Mouse (Mus musculus) intestine, embryonic 16.5 days (tissue): ENCODE results near the gene Ppp2r5d. TPM values are rescaled to one million over a fixed set of nuclear protein-coding genes. Genes with fewer than 3 reads are reported as not detected.

Experiments
- ATAC-seq: fragments of 200-750 bp; cut with Nextera tagmentation; 2 replicates; pipeline ENCODE4 v1.8.0; 2017; ENCODE audit warnings: moderate TSS enrichment, moderate library complexity
- H3K27ac ChIP-seq: fragments of 300-500 bp; sonication (generic); 2 replicates; pipeline ENCODE4 v1.5.1; 2014; ENCODE audit warnings: mild to moderate bottlenecking, low read length
- H3K27me3 ChIP-seq: fragments of 300-500 bp; sonication (generic); replicated peaks from 2 replicates; pipeline ENCODE4 v1.6.1; 2014; ENCODE audit warnings: low read length, control low read depth, mixed read lengths; ENCODE audit not compliant: control insufficient read depth, insufficient read depth
- H3K36me3 ChIP-seq: fragments of 300-500 bp; sonication (generic); 2 replicates; pipeline ENCODE4 v1.6.1; 2014; ENCODE audit warnings: low read length, control low read depth; ENCODE audit not compliant: control insufficient read depth, insufficient read depth
- H3K4me1 ChIP-seq: fragments of 300-500 bp; sonication (generic); 2 replicates; pipeline ENCODE4 v1.6.1; 2014; ENCODE audit warnings: low read length, control low read depth, mixed read lengths; ENCODE audit not compliant: control insufficient read depth, insufficient read depth
- H3K4me2 ChIP-seq: fragments of 300-500 bp; sonication (generic); 2 replicates; pipeline ENCODE4 v1.6.1; 2014; ENCODE audit warnings: low read depth, low read length, control low read depth
- H3K4me3 ChIP-seq: fragments of 300-500 bp; sonication (generic); 2 replicates; pipeline ENCODE4 v1.5.1; 2014; ENCODE audit warnings: mild to moderate bottlenecking, low read length
- H3K9ac ChIP-seq: fragments of 300-500 bp; sonication (generic); 2 replicates; pipeline ENCODE4 v1.6.1; 2014; ENCODE audit warnings: low read depth, low read length
- H3K9me3 ChIP-seq: fragments of 300-500 bp; sonication (generic); 2 replicates; pipeline ENCODE4 v1.6.1; 2016; ENCODE audit warnings: low read length, control low read depth; ENCODE audit not compliant: control insufficient read depth
- WGBS: fragments of 180-500 bp; shearing (Covaris S2); extraction: QIAGEN DNeasy Blood & Tissue Kit; methylation state at CpG from one replicate; pipeline ENCODE4 v1.1.7; 2014; 5-methylcytosine and 5-hydroxymethylcytosine counted together
- polyA plus RNA-seq: library from polyadenylated mRNA; unstranded; fragments of >200 nt; fragmentation: Nextera tagmentation; extraction: Ambion mirVana; gene quantifications from 2 replicates; pipeline ENCODE4 v1.2.1, GENCODE M21; 2015

Ppp2r5d gene
- polyA plus RNA-seq, 1 experiment from 2014 or later = 73.4 TPM

DNA sequence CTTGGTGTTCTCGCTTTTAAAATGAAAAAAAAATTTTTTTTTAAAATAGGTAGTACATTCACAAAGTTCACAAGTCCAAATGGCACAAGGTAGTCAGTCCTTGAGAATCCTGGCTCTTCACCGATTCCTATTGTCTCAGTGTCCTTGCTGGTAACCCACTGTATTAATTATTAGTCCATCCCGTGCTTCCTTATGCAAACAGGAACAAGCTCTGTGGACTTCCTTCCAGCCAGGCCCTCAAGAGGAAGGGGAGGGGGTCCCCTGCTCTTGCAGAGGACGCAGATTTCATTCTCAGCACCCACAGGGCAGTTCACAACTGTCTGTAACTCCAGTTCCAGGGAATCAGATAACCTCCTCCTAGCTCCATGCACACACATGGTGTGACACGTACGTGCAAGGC lies 48.9 kb downstream of the Ppp2r5d start:
- no peak overlapping the region for H3K27ac ChIP-seq

DNA sequence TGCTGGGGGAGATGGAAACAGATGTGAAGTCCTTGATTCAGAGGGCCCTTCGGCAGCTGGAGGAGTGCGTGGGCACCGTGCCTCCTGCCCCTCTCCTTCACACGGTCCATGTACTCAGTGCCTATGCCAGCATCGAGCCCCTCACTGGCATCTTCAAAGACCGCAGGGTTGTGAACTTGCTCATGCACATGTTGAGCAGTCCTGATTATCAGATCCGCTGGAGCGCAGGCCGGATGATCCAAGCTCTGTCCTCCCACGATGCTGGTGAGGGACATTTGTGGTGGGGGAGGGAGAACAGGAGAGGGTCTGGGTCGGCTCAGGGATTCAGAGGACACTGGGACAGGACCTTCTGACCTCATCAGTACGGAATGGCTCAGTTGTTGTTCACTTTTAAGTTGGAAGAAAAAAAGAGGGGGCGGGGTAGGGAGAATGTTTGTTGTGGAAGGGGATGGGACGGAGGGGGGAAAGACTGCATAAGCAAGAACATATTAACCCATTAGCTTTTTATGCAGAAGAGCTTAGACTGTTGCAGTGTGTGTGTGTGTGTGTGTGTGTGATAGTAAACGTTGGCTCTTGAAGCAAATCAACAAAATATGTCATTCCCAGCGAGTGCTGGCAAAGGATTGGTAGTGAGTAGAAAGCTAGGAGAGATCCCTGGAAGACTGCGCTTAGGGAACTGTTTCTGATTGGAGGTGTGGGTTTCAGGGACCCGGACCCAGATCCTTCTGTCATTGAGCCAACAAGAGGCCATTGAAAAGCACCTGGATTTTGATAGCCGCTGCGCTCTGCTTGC lies 53.0 kb downstream of the Ppp2r5d start:
- 68% methylated on average over 20 of the region's 20 CpGs for WGBS
- peaks cover 27% of the 10 kb centered on the region for H3K4me1 ChIP-seq
- H3K27ac ChIP-seq = peak overlapping the region; percentile 93
- H3K9ac ChIP-seq = peak overlapping the region; percentile 83
- H3K27me3 ChIP-seq = no peaks in the 10 kb centered on the region
- no peaks in the 10 kb centered on the region for H3K9me3 ChIP-seq
- peak overlapping the region; percentile 85 for H3K4me2 ChIP-seq
- peak overlapping the region; percentile 77 for H3K4me3 ChIP-seq
- H3K36me3 ChIP-seq = peaks cover 24% of the 10 kb centered on the region
- no peak for ATAC-seq

More for the DNA sequence above, 48.9 kb downstream of the Ppp2r5d start:
- no peaks in the 10 kb centered on the region for H3K9me3 ChIP-seq
- H3K4me3 ChIP-seq = no peak overlapping the region
- WGBS = 71% methylated on average over 6 of the region's 6 CpGs
- no peak overlapping the region for H3K4me2 ChIP-seq
- peaks cover 23% of the 10 kb centered on the region for H3K4me1 ChIP-seq
- H3K36me3 ChIP-seq = peaks cover 38% of the 10 kb centered on the region
- no peak for ATAC-seq
- H3K9ac ChIP-seq = no peak overlapping the region
- H3K27me3 ChIP-seq = no peaks in the 10 kb centered on the region

DNA sequence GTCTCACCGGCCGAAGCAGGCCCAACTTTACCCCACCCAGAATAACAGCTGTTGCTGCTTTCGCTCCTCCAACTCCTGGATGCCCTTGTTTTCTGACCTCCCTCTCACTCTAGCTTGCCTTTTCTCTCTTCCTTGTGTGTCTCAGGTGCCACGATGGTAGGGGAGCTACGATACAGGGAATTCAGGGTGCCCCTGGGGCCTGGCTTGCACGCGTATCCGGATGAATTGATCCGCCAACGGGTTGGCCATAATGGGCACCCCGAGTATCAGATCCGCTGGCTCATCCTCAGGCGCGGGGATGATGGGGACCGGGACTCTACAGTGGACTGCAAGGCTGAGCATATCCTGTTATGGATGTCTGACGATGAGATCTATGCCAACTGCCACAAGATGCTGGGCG lies 53.6 kb downstream of the Ppp2r5d start:
- peaks cover 24% of the 10 kb centered on the region for H3K36me3 ChIP-seq
- H3K9ac ChIP-seq = peak overlapping the region; percentile 83
- H3K4me2 ChIP-seq = peak overlapping the region; percentile 85
- peak overlapping the region; percentile 77 for H3K4me3 ChIP-seq
- H3K4me1 ChIP-seq = peaks cover 29% of the 10 kb centered on the region
- 69% methylated on average over 17 of the region's 17 CpGs for WGBS
- no peak for ATAC-seq
- no peaks in the 10 kb centered on the region for H3K9me3 ChIP-seq
- peak overlapping the region; percentile 93 for H3K27ac ChIP-seq
- no peaks in the 10 kb centered on the region for H3K27me3 ChIP-seq

DNA sequence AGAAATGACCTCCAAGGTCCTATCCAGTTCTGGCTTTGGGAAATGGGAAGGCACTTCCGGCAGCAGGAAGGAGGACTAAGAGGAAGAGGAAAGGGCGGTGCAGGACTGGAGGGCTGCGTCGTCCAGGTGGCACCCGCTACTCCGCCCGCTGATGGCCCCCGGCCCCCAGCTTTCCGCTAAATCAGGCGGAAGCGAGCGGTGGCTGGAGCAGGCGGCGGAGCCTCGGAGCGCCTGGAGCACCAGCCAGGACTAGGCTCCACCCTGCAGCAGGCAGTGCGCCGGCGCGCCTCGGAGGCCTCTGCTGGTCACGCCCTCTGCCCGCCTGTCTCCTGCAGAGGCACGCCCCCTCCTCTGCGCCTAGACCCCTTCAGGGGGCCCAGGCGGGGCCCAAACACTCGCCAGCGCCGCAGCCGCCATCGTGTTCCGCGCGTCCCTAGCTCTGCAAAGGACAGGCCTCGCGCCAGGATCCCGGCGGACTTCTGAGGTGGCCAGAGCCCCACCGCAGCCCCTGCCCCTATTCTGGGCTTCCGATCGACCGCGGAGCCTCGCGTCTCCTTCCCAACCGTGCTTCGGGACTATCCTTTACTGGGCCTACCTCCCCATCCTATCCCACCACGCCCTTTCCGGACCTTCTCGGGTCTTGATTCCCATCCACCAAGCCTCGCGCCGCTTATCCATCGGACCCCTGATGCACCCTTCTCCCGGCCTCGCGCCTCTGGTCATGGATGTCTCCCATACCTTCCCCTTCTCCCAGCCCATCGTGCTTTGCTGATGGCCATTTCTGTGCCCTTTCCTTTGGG lies 54.5 kb downstream of the Ppp2r5d start, which contains the start of gene Cul7:
Gene Cul7 (plus strand): TSS at position 106 of the 800 bp plus-strand sequence.
- under 1% methylated on average over 58 of the region's 58 CpGs for WGBS
- peak; percentile 94 for ATAC-seq
- peak within 1 kb of the TSS; percentile 93 for H3K27ac ChIP-seq

DNA sequence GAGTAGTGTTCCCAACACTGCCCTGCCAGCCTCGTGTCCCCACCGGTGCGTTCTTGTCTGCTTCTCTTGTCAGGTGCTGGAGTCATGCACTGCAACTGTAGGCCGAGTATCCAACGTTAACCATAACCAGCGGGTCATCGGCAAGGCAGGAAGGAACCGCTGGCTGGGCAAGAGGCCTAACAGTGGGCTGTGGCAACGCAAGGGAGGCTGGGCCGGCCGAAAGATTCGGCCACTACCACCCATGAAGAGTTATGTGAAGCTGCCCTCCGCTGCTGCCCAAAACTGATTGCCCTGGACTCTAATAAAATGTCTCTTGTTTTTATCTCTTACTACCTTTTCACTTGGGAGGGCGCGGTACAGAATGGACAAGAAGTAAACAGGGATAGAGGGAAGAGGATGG lies 55.1 kb downstream of the Ppp2r5d start:
- Histone ChIP-seq H3K4me3 (peak overlapping the region; percentile 77), H3K27me3 (no peaks in the 10 kb centered on the region), H3K27ac (peak overlapping the region; percentile 93), H3K4me2 (peak overlapping the region; percentile 85), H3K9ac (peak overlapping the region; percentile 83), H3K36me3 (peaks cover 17% of the 10 kb centered on the region), H3K4me1 (peaks cover 27% of the 10 kb centered on the region), H3K9me3 (no peaks in the 10 kb centered on the region)
- 30% methylated on average over 15 of the region's 15 CpGs for WGBS
- no peak for ATAC-seq

More for the DNA sequence above, 54.5 kb downstream of the Ppp2r5d start, which contains the start of gene Cul7:
- Histone ChIP-seq H3K9me3 (no peaks in the 10 kb centered on the region), H3K36me3 (peaks cover 20% of the 10 kb centered on the region), H3K27me3 (no peaks in the 10 kb centered on the region), H3K4me3 (peak within 1 kb of the TSS; percentile 77), H3K9ac (peak within 1 kb of the TSS; percentile 83), H3K4me2 (peak within 1 kb of the TSS; percentile 85), H3K4me1 (peaks cover 26% of the 10 kb centered on the region)

DNA sequence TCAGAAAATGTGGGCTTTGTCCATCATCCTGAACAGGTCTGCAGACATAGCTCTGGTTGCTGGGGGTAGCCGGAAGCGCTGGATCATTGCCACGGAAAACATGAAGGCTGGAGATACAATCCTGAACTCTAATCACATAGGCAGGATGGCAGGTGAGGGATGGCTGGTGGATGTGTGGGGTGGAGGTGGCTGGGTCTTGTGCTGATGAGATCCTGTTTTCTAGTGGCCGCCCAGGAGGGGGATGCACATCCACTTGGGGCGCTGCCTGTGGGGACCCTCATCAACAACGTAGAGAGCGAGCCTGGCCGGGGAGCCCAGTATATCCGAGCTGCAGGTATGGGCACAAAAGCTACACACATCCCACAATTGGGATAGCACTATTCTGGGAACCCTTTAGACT lies 56.5 kb downstream of the Ppp2r5d start:
- ATAC-seq = no peak
- H3K36me3 ChIP-seq = peaks cover 4% of the 10 kb centered on the region; the same call in 1 of the 2 replicates
- H3K4me1 ChIP-seq = peaks cover 28% of the 10 kb centered on the region
- H3K4me2 ChIP-seq = no peak overlapping the region
- H3K27me3 ChIP-seq = no peaks in the 10 kb centered on the region
- WGBS = 88% methylated on average over 9 of the region's 9 CpGs
- H3K27ac ChIP-seq = no peak overlapping the region
- no peak overlapping the region for H3K4me3 ChIP-seq
- no peaks in the 10 kb centered on the region for H3K9me3 ChIP-seq
- no peak overlapping the region for H3K9ac ChIP-seq

DNA sequence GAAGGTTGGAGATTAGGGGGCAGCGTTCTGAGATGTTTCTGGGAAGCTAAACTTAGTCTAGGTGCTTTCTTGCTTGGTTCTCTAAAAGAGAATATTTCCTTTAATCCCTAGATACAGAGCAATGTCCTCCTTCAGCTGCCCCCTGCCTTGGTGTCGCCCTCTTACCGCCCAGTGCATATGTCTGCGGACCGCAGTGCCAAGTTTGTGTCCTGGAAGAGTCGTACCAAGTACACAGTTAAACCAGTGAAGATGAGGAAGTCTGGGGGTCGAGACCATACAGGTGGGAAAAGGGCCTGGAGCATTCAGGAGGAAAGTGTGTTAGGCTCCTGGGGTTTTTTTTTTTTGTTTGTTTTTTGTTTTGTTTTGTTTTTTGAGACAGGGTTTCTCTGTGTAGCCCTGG lies 57.6 kb downstream of the Ppp2r5d start:
- ATAC-seq = no peak
- H3K9ac ChIP-seq = peak overlapping the region; percentile 88; the same call in 1 of the 2 replicates
- 87% methylated on average over 7 of the region's 7 CpGs for WGBS
- H3K4me2 ChIP-seq = peak overlapping the region; percentile 77
- peak overlapping the region; percentile 85 for H3K4me3 ChIP-seq
- no peaks in the 10 kb centered on the region for H3K36me3 ChIP-seq
- H3K9me3 ChIP-seq = no peaks in the 10 kb centered on the region
- no peaks in the 10 kb centered on the region for H3K27me3 ChIP-seq
- peaks cover 20% of the 10 kb centered on the region for H3K4me1 ChIP-seq
- H3K27ac ChIP-seq = no peak overlapping the region

DNA sequence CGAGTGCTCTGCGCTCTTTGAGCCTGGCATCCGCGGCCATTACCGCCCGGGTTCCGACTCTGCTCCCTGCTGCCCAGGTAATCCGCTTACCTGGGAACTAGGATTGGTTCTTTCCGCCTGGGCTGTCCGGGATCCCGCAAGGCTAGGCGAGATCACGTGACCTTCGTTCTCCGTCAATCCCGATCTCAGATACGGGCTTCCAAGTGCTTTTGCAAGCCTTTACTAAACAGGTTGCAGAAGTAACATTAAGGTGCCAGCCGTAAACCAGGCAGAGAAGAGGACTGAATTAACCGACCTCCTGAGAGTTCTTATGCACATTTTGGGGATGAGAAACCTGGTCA lies 58.6 kb downstream of the Ppp2r5d start:
- Histone ChIP-seq H3K9ac (peak overlapping the region; percentile 88), H3K4me3 (peak overlapping the region; percentile 85), H3K9me3 (no peaks in the 10 kb centered on the region), H3K36me3 (peaks cover 7% of the 10 kb centered on the region), H3K4me1 (peaks cover 11% of the 10 kb centered on the region), H3K4me2 (peak overlapping the region; percentile 77), H3K27ac (peak overlapping the region; percentile 84), H3K27me3 (no peaks in the 10 kb centered on the region)
- WGBS = under 1% methylated on average over 19 of the region's 19 CpGs
- peak; percentile 10 for ATAC-seq

DNA sequence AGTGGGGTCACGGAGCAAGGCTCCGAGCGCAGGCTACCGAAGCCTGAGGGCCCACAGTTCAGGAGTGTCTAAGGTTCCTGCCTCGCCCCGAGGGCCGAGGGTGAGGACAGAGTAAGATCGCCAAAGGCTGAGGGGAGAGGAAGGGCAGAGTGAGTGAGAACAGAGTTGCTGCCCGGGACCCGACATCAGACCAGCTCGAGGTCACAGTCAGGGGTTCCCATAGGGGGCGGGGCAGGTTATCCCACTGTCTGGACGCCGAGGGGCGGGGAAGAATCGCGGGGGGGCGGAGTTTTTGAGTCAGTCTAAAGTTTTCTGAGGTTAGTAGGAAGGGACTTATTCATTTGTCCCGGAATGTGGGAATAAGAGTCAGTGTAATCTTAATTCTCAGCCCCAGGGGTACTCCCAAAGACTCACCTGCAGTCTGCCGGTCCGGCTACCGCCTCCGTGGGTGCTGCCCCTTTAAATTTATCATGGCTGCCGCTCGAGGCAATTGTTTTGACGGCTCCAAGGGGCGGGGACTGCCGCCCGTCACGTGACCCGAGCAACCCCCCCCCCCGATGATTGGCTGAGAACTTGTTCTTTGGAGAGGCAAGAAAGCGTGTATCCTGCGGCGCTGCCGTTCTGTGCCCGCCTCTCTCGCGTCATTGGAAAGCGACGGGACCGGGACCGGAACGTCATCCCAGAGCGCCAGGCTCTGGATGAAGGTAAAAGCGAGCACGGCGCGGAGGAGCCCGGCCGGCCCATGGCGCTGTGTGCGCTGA lies 59.2 kb downstream of the Ppp2r5d start, which contains the start of the genes Klc4 and Mrpl2:
Gene Klc4 (minus strand): TSS at position 462 of the 761 bp plus-strand sequence.
Gene Mrpl2 (plus strand): TSS at position 669 of the 761 bp plus-strand sequence.
- peaks cover 7% of the 10 kb centered on the region for H3K36me3 ChIP-seq
- H3K27ac ChIP-seq = peak within 1 kb of the TSS; percentile 97
- peak within 1 kb of the TSS; percentile 85 for H3K4me3 ChIP-seq
- H3K27me3 ChIP-seq = no peaks in the 10 kb centered on the region
- no peaks in the 10 kb centered on the region for H3K9me3 ChIP-seq
- WGBS = under 1% methylated on average over 53 of the region's 53 CpGs
- H3K4me1 ChIP-seq = peaks cover 7% of the 10 kb centered on the region; the same call in 1 of the 2 replicates
- peak within 1 kb of the TSS; percentile 88 for H3K9ac ChIP-seq
- peak within 1 kb of the TSS; percentile 90 for H3K4me2 ChIP-seq
- peak; percentile 61 for ATAC-seq
